Mouse (Mus musculus) liver, embryonic 14.5 days (tissue): ENCODE measurements around the gene Srpk2. TPM values are rescaled to one million over a fixed set of nuclear protein-coding genes. Genes with fewer than 3 reads are reported as not detected.

Experiments
- ATAC-seq: fragments of 200-750 bp; cut with Nextera tagmentation; 2 replicates; pipeline ENCODE4 v1.8.0; 2017; ENCODE audit warnings: moderate number of reproducible peaks, mild to moderate bottlenecking, moderate library complexity; ENCODE audit not compliant: insufficient read depth
- DNase-seq, 3 experiments: peaks; one replicate each; pipeline ENCODE4 v3.0.0-alpha.2; 2012 to 2013; ENCODE audit warnings: low read depth in 3 of 3, low spot score in 3 of 3
- H3K27ac ChIP-seq: fragments of 300-500 bp; sonication (generic); 2 replicates; pipeline ENCODE4 v1.5.1; 2014; ENCODE audit warnings: moderate library complexity, mild to moderate bottlenecking, control low read depth, inconsistent platforms
- H3K27me3 ChIP-seq: fragments of 300-500 bp; sonication (generic); 2 replicates; pipeline ENCODE4 v1.6.1; 2014; ENCODE audit warnings: mild to moderate bottlenecking, low read length, moderate library complexity; ENCODE audit not compliant: control insufficient read depth, insufficient read depth
- H3K36me3 ChIP-seq: fragments of 300-500 bp; sonication (generic); replicated peaks from 2 replicates; pipeline ENCODE4 v1.6.1; 2014; ENCODE audit warnings: low read depth; ENCODE audit not compliant: control insufficient read depth, insufficient read depth
- H3K4me1 ChIP-seq, 2 experiments: fragments of 200-500 bp in 1 of 2; fragments of 300-500 bp in 1 of 2; sonication (generic) in 1 of 2; replicated peaks; 2 replicates each; pipeline ENCODE4 v1.6.1; 2012 to 2014; ENCODE audit warnings: antibody characterized with exemption in 1 of 2, inconsistent platforms in 1 of 2, low read length in 1 of 2; ENCODE audit not compliant: control insufficient read depth in 2 of 2, insufficient read depth in 2 of 2
- H3K4me2 ChIP-seq: fragments of 300-500 bp; sonication (generic); 2 replicates; pipeline ENCODE4 v1.6.1; 2014; ENCODE audit warnings: low read depth, mild to moderate bottlenecking, control low read depth, moderate library complexity
- H3K4me3 ChIP-seq, 2 experiments: fragments of 200-500 bp in 1 of 2; fragments of 300-500 bp in 1 of 2; sonication (generic) in 1 of 2; 2 replicates each; pipeline ENCODE4 v1.5.1; 2012 to 2014; ENCODE audit warnings: low read depth in 2 of 2, low read length in 2 of 2, mild to moderate bottlenecking in 2 of 2, control low read depth in 1 of 2, inconsistent platforms in 1 of 2, moderate library complexity in 1 of 2; ENCODE audit not compliant: insufficient read depth in 1 of 2
- H3K9ac ChIP-seq: fragments of 300-500 bp; sonication (generic); replicated peaks from 2 replicates; pipeline ENCODE4 v1.6.1; 2014; ENCODE audit warnings: mild to moderate bottlenecking, control low read depth, moderate library complexity
- H3K9me3 ChIP-seq: fragments of 300-500 bp; sonication (generic); 2 replicates; pipeline ENCODE4 v1.6.1; 2016; ENCODE audit warnings: low read length, mixed read lengths; ENCODE audit not compliant: control insufficient read depth
- CTCF ChIP-seq: IDR thresholded peaks from 2 replicates; pipeline ENCODE4 v1.5.1; 2016; ENCODE audit warnings: antibody characterized with exemption, low read depth, control low read depth
- EP300 ChIP-seq: IDR thresholded peaks from 2 replicates; pipeline ENCODE4 v1.6.1; 2016; ENCODE audit warnings: antibody characterized with exemption, low read depth
- WGBS: fragments of 180-500 bp; shearing (Covaris S2); extraction: QIAGEN DNeasy Blood & Tissue Kit; methylation state at CpG from one replicate; pipeline ENCODE4 v1.1.7; 2014; ENCODE audit not compliant: insufficient replicate concordance; 5-methylcytosine and 5-hydroxymethylcytosine counted together
- polyA plus RNA-seq, 2 experiments: library from polyadenylated mRNA; depleted of rRNA in 1 of 2; stranded (reverse) in 1 of 2; unstranded in 1 of 2; fragments of >200 nt; fragmentation: Nextera tagmentation in 1 of 2; extraction: Ambion mirVana in 1 of 2; gene quantifications; 2 replicates each; pipeline versions ENCODE4 v1.2.1 to v1.2.3; 2012 to 2014

The Srpk2 gene
- polyA plus RNA-seq, 2 experiments, result 3.2 to 5.4 TPM

GRCm38 (mm10) chr5:23658017-23658416 is 26.4 kb downstream of the Srpk2 start:
- Histone ChIP-seq H3K4me2 (no peak overlapping the region), H3K4me3 (no peak overlapping the region), H3K9ac (no peak overlapping the region), H3K27ac (no peak overlapping the region), H3K27me3 (no peaks in the 10 kb centered on the region), H3K36me3 (no peaks in the 10 kb centered on the region), H3K4me1 (no peaks in the 10 kb centered on the region), H3K9me3 (no peaks in the 10 kb centered on the region)
- TF ChIP-seq CTCF (no peak), EP300 (no peak)
- ATAC-seq (no peak), DNase-seq (no peak)
- WGBS, result 66% methylated on average over 5 of the region's 5 CpGs

- DNase-seq (no peak), ATAC-seq (no peak)
- H3K4me1 ChIP-seq, result no peaks in the 10 kb centered on the region
- no peaks in the 10 kb centered on the region for H3K9me3 ChIP-seq
- H3K36me3 ChIP-seq, result no peaks in the 10 kb centered on the region
- no peak overlapping the region for H3K27ac ChIP-seq
- no peak overlapping the region for H3K4me3 ChIP-seq
- WGBS, result 76% methylated on average over 4 of the region's 4 CpGs
- no peak overlapping the region for H3K9ac ChIP-seq
- no peaks in the 10 kb centered on the region for H3K27me3 ChIP-seq
- no peak for TF ChIP-seq CTCF
- TF ChIP-seq EP300, result no peak
- no peak overlapping the region for H3K4me2 ChIP-seq
These were observed 27.8 kb downstream of the Srpk2 start for GRCm38 (mm10) chr5:23656590-23656989.

- DNase-seq, result no peak
- no peak overlapping the region for H3K4me3 ChIP-seq
- no peak overlapping the region for H3K4me2 ChIP-seq
- H3K4me1 ChIP-seq, result no peaks in the 10 kb centered on the region
- H3K9me3 ChIP-seq, result no peaks in the 10 kb centered on the region
- TF ChIP-seq CTCF (no peak), EP300 (no peak)
- H3K27me3 ChIP-seq, result no peaks in the 10 kb centered on the region
- ATAC-seq, result no peak
- H3K27ac ChIP-seq, result no peak overlapping the region
- no peak overlapping the region for H3K9ac ChIP-seq
- 54% methylated on average over 1 of the region's 1 CpGs for WGBS
- no peaks in the 10 kb centered on the region for H3K36me3 ChIP-seq
These were observed 29.4 kb downstream of the Srpk2 start for GRCm38 (mm10) chr5:23655030-23655429.

GRCm38 (mm10) chr5:23652326-23652725 is 32.1 kb downstream of the Srpk2 start:
- Histone ChIP-seq H3K4me1 (no peaks in the 10 kb centered on the region), H3K4me3 (no peak overlapping the region), H3K27ac (no peak overlapping the region), H3K27me3 (no peaks in the 10 kb centered on the region), H3K9ac (no peak overlapping the region), H3K9me3 (no peaks in the 10 kb centered on the region), H3K36me3 (no peaks in the 10 kb centered on the region), H3K4me2 (no peak overlapping the region)
- WGBS, result 58% methylated on average over 7 of the region's 7 CpGs
- TF ChIP-seq EP300 (no peak), CTCF (no peak)
- no peak for ATAC-seq
- DNase-seq, result no peak

- Histone ChIP-seq H3K9ac (no peak overlapping the region), H3K4me1 (no peaks in the 10 kb centered on the region), H3K4me2 (no peak overlapping the region), H3K27me3 (no peaks in the 10 kb centered on the region), H3K27ac (no peak overlapping the region), H3K36me3 (no peaks in the 10 kb centered on the region), H3K9me3 (no peaks in the 10 kb centered on the region), H3K4me3 (no peak overlapping the region)
- no peak for ATAC-seq
- WGBS, result 67% methylated on average over 3 of the region's 3 CpGs
- TF ChIP-seq EP300 (no peak), CTCF (no peak)
- DNase-seq, result no peak
These were observed 32.6 kb downstream of the Srpk2 start for GRCm38 (mm10) chr5:23651786-23652185.

GRCm38 (mm10) chr5:23650504-23650903 is 33.9 kb downstream of the Srpk2 start:
- DNase-seq, result no peak

More at GRCm38 (mm10) chr5:23650504-23650903, 33.9 kb downstream of the Srpk2 start:
- Histone ChIP-seq H3K4me2 (no peak overlapping the region), H3K27ac (no peak overlapping the region), H3K27me3 (no peaks in the 10 kb centered on the region), H3K4me3 (no peak overlapping the region), H3K9me3 (no peaks in the 10 kb centered on the region), H3K4me1 (no peaks in the 10 kb centered on the region; a peak in 1 of 4 replicates), H3K9ac (no peak overlapping the region), H3K36me3 (no peaks in the 10 kb centered on the region)
- no peak for ATAC-seq
- WGBS, result 51% methylated on average over 3 of the region's 3 CpGs
- TF ChIP-seq EP300, result no peak
- no peak for TF ChIP-seq CTCF
